Mouse (Mus musculus) bone marrow, adult 2 months (tissue): ENCODE measurements at regions not wholly inside any gene's neighbourhood (a gene's known extent, or its start where the extent isn't known, plus 50 kb on each side); places are given as distances from the start of the nearest gene placed in this dataset.

Experiments
- CTCF ChIP-seq: fragments of 200-500 bp; IDR thresholded peaks from 2 replicates; pipeline ENCODE4 v1.5.1; 2011; ENCODE audit warnings: low read length, control low read depth; ENCODE audit not compliant: control insufficient read depth, insufficient read depth
- POLR2A ChIP-seq: fragments of 200-500 bp; IDR thresholded peaks from 2 replicates; pipeline ENCODE4 v1.6.1; 2011; ENCODE audit warnings: low read depth, mild to moderate bottlenecking, control low read depth, low read length, borderline replicate concordance; ENCODE audit not compliant: control insufficient read depth

- TF ChIP-seq CTCF (no peak), POLR2A (no peak)
Observed at GRCm38 (mm10) chr17:4928631-4929030, 65.5 kb upstream of the Arid1b start.
